Mouse (Mus musculus) hindbrain, postnatal 0 days (tissue): ENCODE data around the gene Ankrd22. TPM values are rescaled to one million over a fixed set of nuclear protein-coding genes. Genes with fewer than 3 reads are reported as not detected.

Source experiments
- ATAC-seq: fragments of 200-750 bp; cut with Nextera tagmentation; 2 replicates; pipeline ENCODE4 v1.8.0; 2017; ENCODE audit warnings: mild to moderate bottlenecking, moderate TSS enrichment, moderate library complexity
- DNase-seq: peaks from one replicate; pipeline ENCODE4 v3.0.0-alpha.2; 2015; ENCODE audit warnings: low spot score
- H3K27ac ChIP-seq: fragments of 300-500 bp; sonication (generic); 2 replicates; pipeline ENCODE4 v1.5.1; 2014; ENCODE audit warnings: mild to moderate bottlenecking
- H3K27me3 ChIP-seq: fragments of 300-500 bp; sonication (generic); 2 replicates; pipeline ENCODE4 v1.6.1; 2014; ENCODE audit warnings: low read length, mixed read lengths; ENCODE audit not compliant: insufficient read depth
- H3K36me3 ChIP-seq: fragments of 300-500 bp; sonication (generic); 2 replicates; pipeline ENCODE4 v1.6.1; 2014; ENCODE audit warnings: low read length, mixed read lengths; ENCODE audit not compliant: insufficient read depth
- H3K4me1 ChIP-seq: fragments of 300-500 bp; sonication (generic); 2 replicates; pipeline ENCODE4 v1.6.1; 2014; ENCODE audit warnings: antibody characterized with exemption, low read length, mixed read lengths; ENCODE audit not compliant: insufficient read depth
- H3K4me2 ChIP-seq: fragments of 300-500 bp; sonication (generic); 2 replicates; pipeline ENCODE4 v1.6.1; 2014; ENCODE audit warnings: low read depth, mild to moderate bottlenecking, low read length, moderate library complexity, mixed read lengths
- H3K4me3 ChIP-seq: fragments of 300-500 bp; sonication (generic); 2 replicates; pipeline ENCODE4 v1.5.1; 2014; ENCODE audit warnings: low read length
- H3K9ac ChIP-seq: fragments of 300-500 bp; sonication (generic); replicated peaks from 2 replicates; pipeline ENCODE4 v1.6.1; 2014; ENCODE audit warnings: mild to moderate bottlenecking, low read length, moderate library complexity, mixed read lengths
- H3K9me3 ChIP-seq: fragments of 300-500 bp; sonication (generic); 2 replicates; pipeline ENCODE4 v1.6.1; 2016; ENCODE audit warnings: low read length, mixed read lengths
- CTCF ChIP-seq: IDR thresholded peaks from 2 replicates; pipeline ENCODE4 v1.5.1; 2016; ENCODE audit warnings: antibody characterized with exemption, control low read depth, low read depth
- WGBS: fragments of 180-500 bp; shearing (Covaris S2); extraction: QIAGEN DNeasy Blood & Tissue Kit; methylation state at CpG from one replicate; pipeline ENCODE4 v1.1.7; 2014; 5-methylcytosine and 5-hydroxymethylcytosine counted together
- polyA plus RNA-seq: library from polyadenylated mRNA; unstranded; fragments of >200 nt; fragmentation: Nextera tagmentation; extraction: Ambion mirVana; gene quantifications from 2 replicates; pipeline ENCODE4 v1.2.1, GENCODE M21; 2015
- total RNA-seq: library from RNA; depleted of rRNA; stranded (reverse); fragments of >200 nt; gene quantifications from 2 replicates; pipeline ENCODE4 v1.2.3, GENCODE M21; 2014; rRNA removed

Gene Ankrd22
- total and polyA plus RNA-seq, 2 experiments from 2014 or later, result not detected

DNA sequence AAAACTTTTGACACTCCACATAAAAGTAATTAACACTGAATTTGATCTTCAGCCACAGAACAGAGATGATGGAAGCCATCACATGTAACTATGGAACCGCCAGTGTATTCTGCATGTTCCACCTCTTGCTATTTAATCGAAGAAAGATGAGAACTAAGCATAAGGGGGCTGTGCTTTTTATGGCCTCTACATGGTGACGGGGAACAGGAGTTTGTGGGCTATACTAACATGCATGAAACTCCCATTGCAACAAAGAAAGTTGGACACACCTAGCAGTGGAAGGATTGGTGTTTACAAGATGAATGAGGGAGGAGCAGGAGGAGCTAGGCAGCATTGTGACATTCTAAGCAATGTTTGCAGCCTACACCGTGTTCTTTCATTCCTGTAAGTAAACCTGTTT lies 65.2 kb downstream of the Ankrd22 start, which contains the start of gene Lipm:
Lipm (plus strand) TSS at position 301 of the 400 bp plus-strand sequence.
- Histone ChIP-seq H3K36me3 (no peaks in the 10 kb centered on the region), H3K4me2 (no peak within 1 kb of the TSS), H3K4me1 (no peaks in the 10 kb centered on the region), H3K27ac (no peak within 1 kb of the TSS), H3K4me3 (no peak within 1 kb of the TSS), H3K9me3 (no peaks in the 10 kb centered on the region), H3K27me3 (no peaks in the 10 kb centered on the region), H3K9ac (no peak within 1 kb of the TSS)
- WGBS, result 88% methylated on average over 4 of the region's 4 CpGs
- TF ChIP-seq CTCF, result no peak
- ATAC-seq, result no peak
- no peak for DNase-seq

DNA sequence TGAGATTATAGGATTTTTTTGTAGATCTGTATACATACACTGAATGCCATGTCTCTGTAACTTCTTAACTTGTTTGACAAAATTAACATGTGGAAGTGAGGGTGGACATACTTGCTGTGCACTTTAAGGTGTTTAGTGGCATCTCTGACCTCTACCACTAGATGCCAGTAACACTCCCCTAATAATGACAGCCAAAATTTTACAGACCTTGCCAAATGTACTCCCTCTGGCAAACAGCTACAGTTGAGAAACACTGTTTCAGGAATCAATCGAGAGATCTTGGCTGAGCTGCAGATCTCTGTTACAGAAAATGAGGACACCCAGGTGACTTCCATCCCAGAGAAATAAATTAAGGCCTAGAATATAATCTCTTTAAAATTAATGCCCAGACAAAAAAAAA lies 69.6 kb downstream of the Ankrd22 start:
- 51% methylated on average over 1 of the region's 1 CpGs for WGBS
- peak; percentile 2 for DNase-seq
- ATAC-seq, result no peak
- H3K27me3 ChIP-seq, result no peaks in the 10 kb centered on the region
- peak; percentile 24; the same call in 1 of the 2 replicates for TF ChIP-seq CTCF
- no peak overlapping the region for H3K27ac ChIP-seq
- H3K4me3 ChIP-seq, result no peak overlapping the region
- no peaks in the 10 kb centered on the region for H3K4me1 ChIP-seq
- H3K9ac ChIP-seq, result no peak overlapping the region
- no peak overlapping the region for H3K4me2 ChIP-seq
- H3K36me3 ChIP-seq, result no peaks in the 10 kb centered on the region
- H3K9me3 ChIP-seq, result no peaks in the 10 kb centered on the region

DNA sequence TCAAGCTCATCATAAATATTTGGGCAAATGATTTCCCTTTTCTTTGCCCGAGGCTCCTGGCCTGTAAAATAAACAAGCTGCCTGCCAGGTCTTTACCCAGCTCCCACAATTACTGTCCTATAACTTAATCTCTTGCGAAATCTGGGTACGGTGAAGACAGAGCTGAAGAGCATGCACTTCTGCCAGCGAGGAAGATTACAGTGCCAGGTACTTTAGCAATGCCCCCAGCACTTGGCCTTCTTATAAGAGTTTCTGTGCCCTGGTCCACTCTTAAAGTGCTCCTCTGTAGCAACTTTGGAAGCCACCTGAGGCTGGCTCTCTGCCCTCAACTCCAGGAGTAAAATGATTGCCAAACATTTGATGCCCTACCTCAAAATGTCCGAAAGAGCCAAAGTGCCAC lies 70.5 kb downstream of the Ankrd22 start:
- H3K4me3 ChIP-seq, result no peak overlapping the region
- no peaks in the 10 kb centered on the region for H3K27me3 ChIP-seq
- H3K9ac ChIP-seq, result no peak overlapping the region
- H3K27ac ChIP-seq, result no peak overlapping the region
- 82% methylated on average over 5 of the region's 5 CpGs for WGBS
- H3K4me1 ChIP-seq, result no peaks in the 10 kb centered on the region
- no peaks in the 10 kb centered on the region for H3K9me3 ChIP-seq
- ATAC-seq (no peak), DNase-seq (no peak)
- TF ChIP-seq CTCF, result no peak
- H3K36me3 ChIP-seq, result no peaks in the 10 kb centered on the region
- no peak overlapping the region for H3K4me2 ChIP-seq

DNA sequence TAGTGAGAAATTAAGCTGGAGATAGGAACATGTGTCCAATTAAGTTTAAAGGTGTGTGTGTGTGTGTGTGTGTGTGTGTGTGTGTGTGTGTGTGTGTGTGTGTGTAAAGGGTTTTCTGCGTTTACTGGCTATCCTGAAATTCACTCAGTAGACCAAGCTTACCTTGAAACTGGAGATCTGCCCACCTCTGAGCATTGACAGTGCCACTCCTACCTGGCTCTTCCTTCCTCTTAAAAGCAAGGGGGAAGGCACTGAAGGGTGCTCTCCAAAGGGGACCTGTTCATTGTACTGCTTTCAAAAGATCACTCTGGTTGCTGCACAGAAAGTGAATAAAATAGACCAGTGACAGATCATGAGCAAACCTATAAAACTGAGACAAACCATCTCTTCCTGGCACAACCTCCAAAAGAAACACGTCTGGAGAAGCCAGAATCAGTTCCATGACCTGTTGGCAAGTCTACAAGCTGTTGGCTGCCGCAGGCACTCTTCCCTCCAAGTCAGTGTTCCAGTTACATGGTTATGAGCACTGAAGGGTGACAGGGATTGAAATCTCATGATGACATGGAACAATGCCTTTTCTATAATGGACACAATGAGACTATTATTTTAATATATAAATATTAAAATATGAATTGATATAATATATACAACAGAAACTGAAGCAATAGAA lies 76.7 kb downstream of the Ankrd22 start:
- Histone ChIP-seq H3K4me2 (no peak overlapping the region), H3K36me3 (no peaks in the 10 kb centered on the region), H3K4me3 (no peak overlapping the region), H3K27me3 (no peaks in the 10 kb centered on the region), H3K4me1 (no peaks in the 10 kb centered on the region), H3K9me3 (no peaks in the 10 kb centered on the region), H3K27ac (no peak overlapping the region), H3K9ac (no peak overlapping the region)
- no peak for ATAC-seq
- TF ChIP-seq CTCF, result no peak
- peak; percentile 21 for DNase-seq
- WGBS, result 63% methylated on average over 3 of the region's 3 CpGs

DNA sequence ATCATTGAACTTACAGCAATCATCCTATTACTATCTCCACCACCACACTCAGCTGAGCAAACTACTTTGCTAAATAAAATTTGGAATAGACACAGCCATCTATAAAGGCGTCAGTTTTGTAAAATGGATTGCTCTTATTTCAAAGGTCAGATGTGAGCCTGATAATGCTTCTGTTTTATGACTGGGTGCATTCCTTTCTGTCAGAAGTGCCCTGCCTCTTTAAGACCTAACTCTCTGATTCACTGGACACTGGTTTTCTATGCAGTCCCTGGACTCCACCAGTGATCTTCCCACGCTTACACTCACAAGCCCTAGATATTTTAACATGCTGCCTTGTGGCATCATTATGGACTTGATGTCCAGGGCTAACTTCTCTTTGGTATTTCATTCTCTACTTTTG lies 87.7 kb downstream of the Ankrd22 start:
- no peak for TF ChIP-seq CTCF
- H3K9ac ChIP-seq, result no peak overlapping the region
- H3K27ac ChIP-seq, result no peak overlapping the region
- H3K4me1 ChIP-seq, result no peaks in the 10 kb centered on the region
- WGBS, result 78% methylated on average over 2 of the region's 2 CpGs
- no peak overlapping the region for H3K4me2 ChIP-seq
- DNase-seq (no peak), ATAC-seq (no peak)
- H3K36me3 ChIP-seq, result no peaks in the 10 kb centered on the region
- no peaks in the 10 kb centered on the region for H3K9me3 ChIP-seq
- no peak overlapping the region for H3K4me3 ChIP-seq
- no peaks in the 10 kb centered on the region for H3K27me3 ChIP-seq

DNA sequence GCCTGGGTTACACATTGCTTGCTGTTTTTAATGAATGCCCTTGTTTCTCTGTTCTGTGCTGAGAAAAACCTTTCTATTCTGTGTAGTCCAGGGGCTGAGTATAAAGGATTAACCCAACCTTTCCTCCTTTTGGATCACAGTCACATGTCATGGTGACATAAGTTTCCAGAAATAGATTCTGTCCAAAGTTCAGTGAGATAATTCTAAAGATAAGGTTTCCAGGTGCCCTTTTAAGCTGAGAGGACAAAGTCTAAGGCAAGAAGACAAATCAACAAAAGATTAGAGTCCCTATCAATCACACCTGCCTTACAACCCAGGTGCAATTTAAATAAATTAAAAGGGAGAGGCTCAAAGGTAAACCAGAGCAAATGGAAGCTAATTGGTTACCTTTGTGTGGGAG lies 91.6 kb downstream of the Ankrd22 start:
- Histone ChIP-seq H3K4me1 (no peaks in the 10 kb centered on the region), H3K4me3 (no peak overlapping the region), H3K9me3 (no peaks in the 10 kb centered on the region), H3K27ac (no peak overlapping the region), H3K9ac (no peak overlapping the region), H3K27me3 (no peaks in the 10 kb centered on the region), H3K36me3 (no peaks in the 10 kb centered on the region), H3K4me2 (no peak overlapping the region)
- DNase-seq (no peak), ATAC-seq (no peak)
- TF ChIP-seq CTCF, result no peak

Other genes starting within 250 kb of the Ankrd22 start
- gene Lipf, start 204.9 kb downstream of the Ankrd22 start, total RNA-seq, result not detected in 2 replicates
- gene Lipf, start 204.9 kb downstream of the Ankrd22 start, polyA plus RNA-seq, result not detected in 2 replicates
- not detected in 2 replicates for gene Lipk, start 157.8 kb downstream of the Ankrd22 start, total RNA-seq
- gene Lipk, start 157.8 kb downstream of the Ankrd22 start, polyA plus RNA-seq, result 0.06 and 0.14 TPM in 2 replicates
- not detected in 2 replicates for gene Lipn, start 98.7 kb downstream of the Ankrd22 start, total RNA-seq
- gene Lipn, start 98.7 kb downstream of the Ankrd22 start, polyA plus RNA-seq, result not detected in 2 replicates
- gene Lipm, start 65.1 kb downstream of the Ankrd22 start, total RNA-seq, result 0.16 TPM in 1 of 2 replicates, not detected in the other
- not detected in 2 replicates for gene Lipm, start 65.1 kb downstream of the Ankrd22 start, polyA plus RNA-seq
- 16.1 and 21.2 TPM in 2 replicates for gene Stambpl1, start 26.2 kb upstream of the Ankrd22 start, total RNA-seq
- gene Stambpl1, start 26.2 kb upstream of the Ankrd22 start, polyA plus RNA-seq, result 19.4 and 19.5 TPM in 2 replicates
- gene Acta2, start 89.5 kb upstream of the Ankrd22 start, total RNA-seq, result 8.1 and 8.6 TPM in 2 replicates
- 6.7 and 13.1 TPM in 2 replicates for gene Acta2, start 89.5 kb upstream of the Ankrd22 start, polyA plus RNA-seq
- 0.47 and 0.78 TPM in 2 replicates for gene Fas, start 124.6 kb upstream of the Ankrd22 start, total RNA-seq
- 2.4 and 2.8 TPM in 2 replicates for gene Fas, start 124.6 kb upstream of the Ankrd22 start, polyA plus RNA-seq